Mouse (Mus musculus) ES-E14 (cell line): ENCODE measurements around the gene Ube2o.
A peak's percentile ranks its signal among the peaks of the same experiment; 100 is the strongest.

ENCODE experiments used
- CHD2 ChIP-seq: IDR thresholded peaks from 2 replicates; pipeline ENCODE4 v1.6.1; 2014; ENCODE audit warnings: mild to moderate bottlenecking, low read depth, low read length, inconsistent platforms
- HCFC1 ChIP-seq: IDR thresholded peaks from 2 replicates; pipeline ENCODE4 v1.6.1; 2012; ENCODE audit warnings: low read length, inconsistent platforms, borderline replicate concordance; ENCODE audit not compliant: insufficient read depth
- ZC3H11A ChIP-seq: IDR thresholded peaks from 2 replicates; pipeline ENCODE4 v1.6.1; 2012; ENCODE audit warnings: low read depth, mild to moderate bottlenecking, inconsistent platforms, low read length, borderline replicate concordance
- ZNF384 ChIP-seq: IDR thresholded peaks from 2 replicates; pipeline ENCODE4 v1.6.1; 2012; ENCODE audit warnings: low read depth, low read length, inconsistent platforms

DNA sequence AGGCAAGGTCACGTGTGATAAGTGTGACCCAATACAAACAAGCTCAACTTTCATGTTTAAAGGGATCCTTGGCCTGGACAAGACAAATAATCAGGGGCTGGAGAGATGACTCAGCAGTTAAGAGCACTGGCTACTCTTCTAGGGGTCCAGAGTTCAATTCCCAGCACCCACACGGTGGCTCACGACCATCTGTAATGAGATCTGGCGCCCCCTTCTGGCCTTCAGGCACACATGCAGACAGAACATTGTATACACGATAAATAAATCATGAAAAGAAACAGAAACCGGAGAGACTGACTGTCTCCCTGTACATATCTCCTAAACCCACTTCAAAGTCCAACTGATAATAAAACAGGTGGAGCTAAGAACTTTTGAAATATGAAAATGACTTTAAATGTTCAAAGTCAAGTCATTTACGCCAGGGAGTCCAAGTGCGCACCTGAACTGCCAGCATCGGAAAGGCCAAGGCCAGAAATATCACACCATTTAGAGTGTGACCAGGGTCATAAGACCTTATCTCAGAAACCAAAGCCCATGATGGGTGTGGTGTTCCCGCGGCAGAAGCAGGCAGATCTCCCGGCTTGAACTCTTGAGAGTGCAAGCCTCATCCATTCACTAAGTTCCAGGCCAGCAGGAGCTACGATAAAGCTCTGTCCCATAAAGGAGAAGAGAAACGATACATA, 92.4 kb downstream of the Ube2o start:
- TF ChIP-seq ZNF384 = no peak
- no peak for TF ChIP-seq ZC3H11A
- no peak for TF ChIP-seq CHD2
- TF ChIP-seq HCFC1 = peak; percentile 44; the same call in 1 of the 2 replicates
